Mouse (Mus musculus) G1E (cell line): ENCODE measurements at regions not wholly inside any gene's neighbourhood (a gene's known extent, or its start where the extent isn't known, plus 50 kb on each side); places are given as distances from the start of the nearest gene placed in this dataset.

Experiments used
- CTCF ChIP-seq: IDR thresholded peaks from 2 replicates; pipeline ENCODE4 v1.5.1; 2012; ENCODE audit warnings: low read depth, low read length, inconsistent platforms, mixed read lengths
- GATA1 ChIP-seq: IDR thresholded peaks from 2 replicates; pipeline ENCODE4 v1.6.1; 2012; ENCODE audit warnings: borderline replicate concordance, low read length, inconsistent platforms, mixed read lengths
- GATA2 ChIP-seq: IDR thresholded peaks from 2 replicates; pipeline ENCODE4 v1.6.1; 2012; ENCODE audit warnings: low read depth, low read length, inconsistent platforms, borderline replicate concordance
- TAL1 ChIP-seq: conservative IDR thresholded peaks from 2 replicates; pipeline ENCODE4 v1.6.1; 2012; ENCODE audit warnings: low read depth, low read length, inconsistent platforms, mixed read lengths

GRCm38 (mm10) chr4:78784675-78785377, 573.1 kb upstream of the Ptprd start:
- TF ChIP-seq CTCF, result no peak
- TF ChIP-seq GATA1, result no peak
- no peak for TF ChIP-seq TAL1
- no peak for TF ChIP-seq GATA2
